Comparison of ENCODE assay signal across 11 mouse cellular contexts in genomic region chr14:11822830-11823700, GRCm38 (mm10).
DNase-seq lines count a peak whose midpoint lies in the region; ATAC-seq and TF ChIP-seq lines count a peak whose summit lies in the region.
"Had no signal": no experiment of that assay in that cellular context is flagged by ENCODE, and none has a peak within 500 bp of the region (broad histone marks: within the 10 kb centered on the region; RNA-seq: fewer than 3 reads in every experiment).

No protein-coding gene starts in this region.

- 0 out of 2 replicates have a peak, but pooled peaks have one; percentile 14 for ATAC-seq in frontal cortex, adult (ENCODE audit: low TSS enrichment)
- peak; percentile 71 for ATAC-seq in intestine, embryonic 16.5 days
- no peak for ATAC-seq in granulocyte monocyte progenitor cell, adult 5-6 weeks (replicated peaks; ENCODE audit: poor library complexity, severe bottlenecking)
- ATAC-seq: inflammation-experienced regulatory T-cells, adult 6 months had no signal

- H3K36me3 ChIP-seq in intestine, embryonic 16.5 days (ENCODE audit: control insufficient read depth, insufficient read depth, low read length) = no peaks in the 10 kb centered on the region
- no peaks in the 10 kb centered on the region for H3K36me3 ChIP-seq in limb, embryonic 10.5 days

- TF ChIP-seq POLR2A in cerebellum, adult 2 months (IDR thresholded peaks at IDR 0.05; ENCODE audit: borderline replicate concordance, insufficient read depth, low read length) = no peak

- H3K27me3 ChIP-seq in cerebellum, adult 2 months (ENCODE audit: control insufficient read depth, insufficient read depth, low read length) = no peaks in the 10 kb centered on the region
- H3K27me3 ChIP-seq in intestine, embryonic 16.5 days (replicated peaks; ENCODE audit: control insufficient read depth, insufficient read depth, low read length) = no peaks in the 10 kb centered on the region
- no peaks in the 10 kb centered on the region for H3K27me3 ChIP-seq in limb, embryonic 10.5 days (ENCODE audit: low read depth, poor library complexity, severe bottlenecking)

- no peak for TF ChIP-seq CTCF in cerebellum, adult 2 months (IDR thresholded peaks at IDR 0.05; ENCODE audit: borderline replicate concordance, insufficient read depth, low read depth, low read length)

- no peak for DNase-seq in frontal cortex, adult 2 months (ENCODE audit: extremely low spot score in 1 of 2, low spot score in 1 of 2)
- peak; percentile 31 to 62 for DNase-seq in cerebellum, adult 2 months
- DNase-seq in limb, embryonic 10.5 days (ENCODE audit: low spot score) = peak; percentile 60
- no peak for DNase-seq in lung, postnatal 10 days
- DNase-seq in gastrocnemius, adult 18-20 months (ENCODE audit: low spot score) = no peak
- DNase-seq: right cerebral cortex, postnatal 14 days; thymus, postnatal 36 days had no signal

- no peaks in the 10 kb centered on the region for H3K9me3 ChIP-seq in intestine, embryonic 16.5 days (ENCODE audit: control insufficient read depth, low read length)
- H3K9me3 ChIP-seq in limb, embryonic 10.5 days (replicated peaks) = no peaks in the 10 kb centered on the region

- no peak overlapping the region for H3K27ac ChIP-seq in cerebellum, adult 2 months (ENCODE audit: insufficient read depth, low read length)
- no peak overlapping the region for H3K27ac ChIP-seq in intestine, embryonic 16.5 days (ENCODE audit: low read length)
- H3K27ac ChIP-seq in limb, embryonic 10.5 days = peak overlapping the region; percentile 61

- no peak overlapping the region for H3K9ac ChIP-seq in intestine, embryonic 16.5 days (ENCODE audit: low read depth, low read length)

- H3K4me3 ChIP-seq in cerebellum, adult 2 months (replicated peaks; ENCODE audit: insufficient read depth, low read depth, low read length) = no peak overlapping the region
- no peak overlapping the region for H3K4me3 ChIP-seq in intestine, embryonic 16.5 days (ENCODE audit: low read length)
- no peak overlapping the region for H3K4me3 ChIP-seq in limb, embryonic 10.5 days

- H3K4me1 ChIP-seq in cerebellum, adult 2 months (ENCODE audit: control insufficient read depth, insufficient read depth, low read length) = peaks cover 24% of the 10 kb centered on the region
- peaks cover 11% of the 10 kb centered on the region; the same call in 1 of the 2 replicates for H3K4me1 ChIP-seq in intestine, embryonic 16.5 days (ENCODE audit: control insufficient read depth, insufficient read depth, low read length)
- peaks cover 64% of the 10 kb centered on the region for H3K4me1 ChIP-seq in limb, embryonic 10.5 days

- WGBS in cerebellum, adult 2 months = 31% methylated on average over 7 of the region's 7 CpGs
- 54% methylated on average over 7 of the region's 7 CpGs for WGBS in intestine, embryonic 16.5 days
- WGBS in limb, embryonic 10.5 days = 20% methylated on average over 7 of the region's 7 CpGs

- no peak overlapping the region for H3K4me2 ChIP-seq in intestine, embryonic 16.5 days (ENCODE audit: low read depth, low read length)

Comparison
In these comparisons a context has a peak if more than half of its experiments do, and no peak if none do; other contexts are left out.
1. DNase-seq: peak in cerebellum, adult 2 months (2 of 2) and limb, embryonic 10.5 days (single experiment); none in frontal cortex, adult 2 months (0 of 2), lung, postnatal 10 days (single experiment) and gastrocnemius, adult 18-20 months (single experiment).